Mouse (Mus musculus) stomach, postnatal 0 days (tissue): ENCODE data around the gene Ywhah. TPM values are rescaled to one million over a fixed set of nuclear protein-coding genes. Genes with fewer than 3 reads are reported as not detected.

Experiments
- ATAC-seq: fragments of 200-750 bp; cut with Nextera tagmentation; 2 replicates; pipeline ENCODE4 v1.8.0; 2017; ENCODE audit not compliant: low FRiP score, low TSS enrichment
- DNase-seq: peaks from one replicate; pipeline ENCODE4 v3.0.0-alpha.2; 2016; ENCODE audit warnings: low spot score
- H3K27ac ChIP-seq: fragments of 300-500 bp; sonication (generic); replicated peaks from 2 replicates; pipeline ENCODE4 v1.5.1; 2014; ENCODE audit warnings: mild to moderate bottlenecking, control low read depth
- H3K27me3 ChIP-seq: fragments of 300-500 bp; sonication (generic); 2 replicates; pipeline ENCODE4 v1.6.1; 2014; ENCODE audit warnings: low read length; ENCODE audit not compliant: control insufficient read depth, insufficient read depth
- H3K36me3 ChIP-seq: fragments of 300-500 bp; sonication (generic); 2 replicates; pipeline ENCODE4 v1.6.1; 2014; ENCODE audit warnings: low read length, mixed read lengths; ENCODE audit not compliant: control insufficient read depth, insufficient read depth
- H3K4me1 ChIP-seq: fragments of 300-500 bp; sonication (generic); replicated peaks from 2 replicates; pipeline ENCODE4 v1.6.1; 2014; ENCODE audit warnings: antibody characterized with exemption; ENCODE audit not compliant: control insufficient read depth, insufficient read depth
- H3K4me2 ChIP-seq: fragments of 300-500 bp; sonication (generic); replicated peaks from 2 replicates; pipeline ENCODE4 v1.6.1; 2014; ENCODE audit warnings: low read depth, mild to moderate bottlenecking, control low read depth, moderate library complexity
- H3K4me3 ChIP-seq: fragments of 300-500 bp; sonication (generic); 2 replicates; pipeline ENCODE4 v1.5.1; 2014; ENCODE audit warnings: low read depth, low read length, control low read depth
- H3K9ac ChIP-seq: fragments of 300-500 bp; sonication (generic); 2 replicates; pipeline ENCODE4 v1.6.1; 2014; ENCODE audit warnings: mild to moderate bottlenecking, low read length, control low read depth, mixed read lengths
- H3K9me3 ChIP-seq: fragments of 300-500 bp; sonication (generic); 2 replicates; pipeline ENCODE4 v1.6.1; 2016; ENCODE audit warnings: low read length; ENCODE audit not compliant: control insufficient read depth
- CTCF ChIP-seq: IDR thresholded peaks from 2 replicates; pipeline ENCODE4 v1.5.1; 2016; ENCODE audit warnings: antibody characterized with exemption, low read depth, mild to moderate bottlenecking, moderate library complexity
- EP300 ChIP-seq: optimal IDR thresholded peaks from 2 replicates; pipeline ENCODE3; 2016; ENCODE audit warnings: antibody characterized with exemption
- WGBS: fragments of 180-500 bp; shearing (Covaris S2); extraction: QIAGEN DNeasy Blood & Tissue Kit; methylation state at CpG from one replicate; pipeline ENCODE4 v1.1.7; 2014; 5-methylcytosine and 5-hydroxymethylcytosine counted together
- polyA plus RNA-seq: library from polyadenylated mRNA; unstranded; fragments of >200 nt; fragmentation: Nextera tagmentation; extraction: Ambion mirVana; gene quantifications from 2 replicates; pipeline ENCODE4 v1.2.1, GENCODE M21; 2015

Gene Ywhah
- polyA plus RNA-seq, 1 experiment from 2014 or later = 219 TPM

- Histone ChIP-seq H3K27ac (no peak overlapping the region), H3K9ac (no peak overlapping the region), H3K9me3 (no peaks in the 10 kb centered on the region), H3K4me3 (no peak overlapping the region), H3K36me3 (no peaks in the 10 kb centered on the region), H3K4me1 (no peaks in the 10 kb centered on the region), H3K27me3 (no peaks in the 10 kb centered on the region), H3K4me2 (no peak overlapping the region)
- DNase-seq (no peak), ATAC-seq (no peak)
- 75% methylated on average over 5 of the region's 5 CpGs for WGBS
- TF ChIP-seq EP300 (no peak), CTCF (no peak)
Measured at GRCm38 (mm10) chr5:33001111-33001510, 17.5 kb upstream of the Ywhah start.

- H3K9me3 ChIP-seq = no peaks in the 10 kb centered on the region
- 84% methylated on average over 5 of the region's 5 CpGs for WGBS
Measured at GRCm38 (mm10) chr5:33002781-33003180, 15.8 kb upstream of the Ywhah start.

GRCm38 (mm10) chr5:33003500-33003899 lies 15.1 kb upstream of the Ywhah start:
- H3K36me3 ChIP-seq = no peaks in the 10 kb centered on the region
- DNase-seq (no peak), ATAC-seq (no peak)
- H3K4me2 ChIP-seq = no peak overlapping the region
- H3K4me3 ChIP-seq = no peak overlapping the region
- H3K9me3 ChIP-seq = no peaks in the 10 kb centered on the region
- H3K9ac ChIP-seq = no peak overlapping the region
- no peaks in the 10 kb centered on the region for H3K4me1 ChIP-seq
- no peaks in the 10 kb centered on the region for H3K27me3 ChIP-seq
- TF ChIP-seq CTCF = no peak
- no peak for TF ChIP-seq EP300
- WGBS = 59% methylated on average over 6 of the region's 6 CpGs
- no peak overlapping the region for H3K27ac ChIP-seq

More at GRCm38 (mm10) chr5:33002781-33003180, 15.8 kb upstream of the Ywhah start:
- H3K27me3 ChIP-seq = no peaks in the 10 kb centered on the region
- ATAC-seq (no peak), DNase-seq (no peak)
- no peaks in the 10 kb centered on the region for H3K36me3 ChIP-seq
- H3K27ac ChIP-seq = no peak overlapping the region
- H3K4me3 ChIP-seq = no peak overlapping the region
- TF ChIP-seq CTCF (no peak), EP300 (no peak)
- no peaks in the 10 kb centered on the region for H3K4me1 ChIP-seq
- no peak overlapping the region for H3K4me2 ChIP-seq
- H3K9ac ChIP-seq = no peak overlapping the region

- Histone ChIP-seq H3K27ac (no peak overlapping the region), H3K27me3 (no peaks in the 10 kb centered on the region), H3K4me2 (no peak overlapping the region), H3K4me1 (no peaks in the 10 kb centered on the region), H3K9ac (no peak overlapping the region), H3K36me3 (no peaks in the 10 kb centered on the region), H3K9me3 (no peaks in the 10 kb centered on the region), H3K4me3 (no peak overlapping the region)
- no peak for ATAC-seq
- WGBS = 68% methylated on average over 4 of the region's 4 CpGs
- no peak for TF ChIP-seq CTCF
- no peak for TF ChIP-seq EP300
- DNase-seq = no peak
Measured at GRCm38 (mm10) chr5:33004110-33004509, 14.5 kb upstream of the Ywhah start.

- no peak for DNase-seq
- Histone ChIP-seq H3K4me1 (no peaks in the 10 kb centered on the region), H3K27ac (no peak overlapping the region), H3K27me3 (no peaks in the 10 kb centered on the region), H3K36me3 (no peaks in the 10 kb centered on the region), H3K4me3 (no peak overlapping the region), H3K4me2 (no peak overlapping the region), H3K9me3 (no peaks in the 10 kb centered on the region), H3K9ac (no peak overlapping the region)
- 75% methylated on average over 11 of the region's 11 CpGs for WGBS
- ATAC-seq = no peak
- TF ChIP-seq EP300 (no peak), CTCF (no peak)
Measured at GRCm38 (mm10) chr5:33005442-33006145, 13.0 kb upstream of the Ywhah start.

- ATAC-seq = no peak
Measured at GRCm38 (mm10) chr5:33006670-33007069, 11.9 kb upstream of the Ywhah start.

More at GRCm38 (mm10) chr5:33006670-33007069, 11.9 kb upstream of the Ywhah start:
- H3K4me1 ChIP-seq = no peaks in the 10 kb centered on the region
- DNase-seq = no peak
- TF ChIP-seq EP300 = no peak
- no peak for TF ChIP-seq CTCF
- no peak overlapping the region for H3K9ac ChIP-seq
- WGBS = 38% methylated on average over 8 of the region's 8 CpGs
- no peaks in the 10 kb centered on the region for H3K27me3 ChIP-seq
- H3K27ac ChIP-seq = no peak overlapping the region
- no peaks in the 10 kb centered on the region for H3K36me3 ChIP-seq
- no peaks in the 10 kb centered on the region for H3K9me3 ChIP-seq
- no peak overlapping the region for H3K4me2 ChIP-seq
- no peak overlapping the region for H3K4me3 ChIP-seq
